Mouse (Mus musculus) heart, embryonic 15.5 days (tissue): ENCODE results near the gene Snx14. TPM values are rescaled to one million over a fixed set of nuclear protein-coding genes. Genes with fewer than 3 reads are reported as not detected.

Experiments used
- ATAC-seq: fragments of 200-750 bp; cut with Nextera tagmentation; replicated peaks from 2 replicates; pipeline ENCODE4 v1.8.0; 2017; ENCODE audit warnings: low read depth, moderate TSS enrichment; ENCODE audit not compliant: insufficient number of reproducible peaks, insufficient read depth, low FRiP score
- H3K27ac ChIP-seq: fragments of 300-500 bp; sonication (generic); 2 replicates; pipeline ENCODE4 v1.5.1; 2015; ENCODE audit warnings: mild to moderate bottlenecking, inconsistent platforms
- H3K27me3 ChIP-seq: fragments of 300-500 bp; sonication (generic); 2 replicates; pipeline ENCODE4 v1.6.1; 2015; ENCODE audit warnings: inconsistent platforms
- H3K36me3 ChIP-seq: fragments of 300-500 bp; sonication (generic); 2 replicates; pipeline ENCODE4 v1.6.1; 2015; ENCODE audit warnings: mild to moderate bottlenecking, inconsistent platforms
- H3K4me1 ChIP-seq: fragments of 300-500 bp; sonication (generic); replicated peaks from 2 replicates; pipeline ENCODE4 v1.6.1; 2015; ENCODE audit warnings: inconsistent platforms
- H3K4me2 ChIP-seq: fragments of 300-500 bp; sonication (generic); 2 replicates; pipeline ENCODE4 v1.6.1; 2015; ENCODE audit warnings: inconsistent platforms, mild to moderate bottlenecking, moderate library complexity
- H3K4me3 ChIP-seq: fragments of 300-500 bp; sonication (generic); 2 replicates; pipeline ENCODE4 v1.5.1; 2015; ENCODE audit warnings: mild to moderate bottlenecking, inconsistent platforms
- H3K9ac ChIP-seq: fragments of 300-500 bp; sonication (generic); 2 replicates; pipeline ENCODE4 v1.6.1; 2015; ENCODE audit warnings: mild to moderate bottlenecking, inconsistent platforms
- H3K9me3 ChIP-seq: fragments of 300-500 bp; sonication (generic); replicated peaks from 2 replicates; pipeline ENCODE4 v1.6.1; 2016; ENCODE audit warnings: inconsistent platforms
- WGBS: fragments of 180-500 bp; shearing (Covaris S2); methylation state at CpG from one replicate; pipeline ENCODE4 v1.1.7; 2015; ENCODE audit warnings: mixed read lengths; 5-methylcytosine and 5-hydroxymethylcytosine counted together
- polyA plus RNA-seq: library from polyadenylated mRNA; unstranded; fragments of >200 nt; fragmentation: Nextera tagmentation; extraction: Ambion mirVana; gene quantifications from 2 replicates; pipeline ENCODE4 v1.2.1, GENCODE M21; 2015

Snx14 gene
- polyA plus RNA-seq, 1 experiment from 2014 or later: 28.0 TPM

GRCm38 (mm10) chr9:88380076-88380475, 58.7 kb downstream of the Snx14 start:
- Histone ChIP-seq H3K9ac (no peak overlapping the region), H3K36me3 (peaks cover 26% of the 10 kb centered on the region), H3K9me3 (no peaks in the 10 kb centered on the region), H3K27me3 (no peaks in the 10 kb centered on the region), H3K4me1 (no peaks in the 10 kb centered on the region), H3K27ac (no peak overlapping the region), H3K4me2 (no peak overlapping the region), H3K4me3 (no peak overlapping the region)
- no peak for ATAC-seq
- 72% methylated on average over 7 of the region's 7 CpGs for WGBS

GRCm38 (mm10) chr9:88379057-88379456, 59.7 kb downstream of the Snx14 start:
- H3K9ac ChIP-seq: no peak overlapping the region
- no peaks in the 10 kb centered on the region for H3K4me1 ChIP-seq
- no peak overlapping the region for H3K4me3 ChIP-seq
- H3K27me3 ChIP-seq: no peaks in the 10 kb centered on the region
- 64% methylated on average over 3 of the region's 3 CpGs for WGBS
- no peak overlapping the region for H3K4me2 ChIP-seq
- ATAC-seq: no peak
- H3K27ac ChIP-seq: no peak overlapping the region
- H3K36me3 ChIP-seq: peaks cover 21% of the 10 kb centered on the region
- H3K9me3 ChIP-seq: no peaks in the 10 kb centered on the region

GRCm38 (mm10) chr9:88377483-88377882, 61.3 kb downstream of the Snx14 start:
- Histone ChIP-seq H3K4me3 (no peak overlapping the region), H3K27me3 (no peaks in the 10 kb centered on the region), H3K4me2 (no peak overlapping the region), H3K9me3 (no peaks in the 10 kb centered on the region), H3K36me3 (peaks cover 17% of the 10 kb centered on the region), H3K27ac (no peak overlapping the region), H3K4me1 (no peaks in the 10 kb centered on the region), H3K9ac (no peak overlapping the region)
- 80% methylated on average over 5 of the region's 5 CpGs for WGBS
- no peak for ATAC-seq

- Histone ChIP-seq H3K4me1 (peaks cover 2% of the 10 kb centered on the region; the same call in 1 of the 2 replicates), H3K9me3 (no peaks in the 10 kb centered on the region), H3K27me3 (no peaks in the 10 kb centered on the region), H3K36me3 (no peaks in the 10 kb centered on the region), H3K27ac (no peak overlapping the region), H3K4me3 (no peak overlapping the region), H3K4me2 (no peak overlapping the region), H3K9ac (no peak overlapping the region)
- no peak for ATAC-seq
- WGBS: 54% methylated on average over 2 of the region's 2 CpGs
Measured at GRCm38 (mm10) chr9:88373001-88373400, 65.8 kb downstream of the Snx14 start.

- WGBS: 90% methylated on average over 2 of the region's 2 CpGs
- no peak overlapping the region for H3K27ac ChIP-seq
- no peaks in the 10 kb centered on the region for H3K9me3 ChIP-seq
- no peak overlapping the region for H3K9ac ChIP-seq
- ATAC-seq: no peak
- peaks cover 2% of the 10 kb centered on the region; the same call in 1 of the 2 replicates for H3K4me1 ChIP-seq
- H3K4me3 ChIP-seq: no peak overlapping the region
- H3K36me3 ChIP-seq: no peaks in the 10 kb centered on the region
- H3K27me3 ChIP-seq: no peaks in the 10 kb centered on the region
- H3K4me2 ChIP-seq: no peak overlapping the region
Measured at GRCm38 (mm10) chr9:88371201-88371600, 67.6 kb downstream of the Snx14 start.

GRCm38 (mm10) chr9:88369666-88370065, 69.1 kb downstream of the Snx14 start:
- H3K36me3 ChIP-seq: 0 out of 2 replicates have a peak, but pooled peaks cover 4% of the 10 kb centered on the region
- no peak for ATAC-seq
- H3K9me3 ChIP-seq: no peaks in the 10 kb centered on the region
- no peak overlapping the region for H3K9ac ChIP-seq
- no peaks in the 10 kb centered on the region for H3K27me3 ChIP-seq
- H3K4me3 ChIP-seq: no peak overlapping the region
- WGBS: 59% methylated on average over 2 of the region's 2 CpGs
- H3K4me2 ChIP-seq: no peak overlapping the region
- H3K4me1 ChIP-seq: peaks cover 2% of the 10 kb centered on the region; the same call in 1 of the 2 replicates
- no peak overlapping the region for H3K27ac ChIP-seq

GRCm38 (mm10) chr9:88368476-88368875, 70.3 kb downstream of the Snx14 start:
- 87% methylated on average over 5 of the region's 5 CpGs for WGBS
- no peak for ATAC-seq

GRCm38 (mm10) chr9:88367751-88368150, 71.0 kb downstream of the Snx14 start:
- H3K9me3 ChIP-seq: no peaks in the 10 kb centered on the region
- H3K4me2 ChIP-seq: no peak overlapping the region
- H3K4me1 ChIP-seq: peaks cover 9% of the 10 kb centered on the region
- peaks cover 4% of the 10 kb centered on the region; the same call in 1 of the 2 replicates for H3K36me3 ChIP-seq
- no peak overlapping the region for H3K9ac ChIP-seq
- no peak overlapping the region for H3K27ac ChIP-seq
- ATAC-seq: no peak
- H3K4me3 ChIP-seq: no peak overlapping the region
- 57% methylated on average over 1 of the region's 1 CpGs for WGBS
- no peaks in the 10 kb centered on the region for H3K27me3 ChIP-seq

More at GRCm38 (mm10) chr9:88368476-88368875, 70.3 kb downstream of the Snx14 start:
- Histone ChIP-seq H3K36me3 (peaks cover 4% of the 10 kb centered on the region; the same call in 1 of the 2 replicates), H3K4me1 (peaks cover 2% of the 10 kb centered on the region; the same call in 1 of the 2 replicates), H3K27me3 (no peaks in the 10 kb centered on the region), H3K9me3 (no peaks in the 10 kb centered on the region), H3K9ac (no peak overlapping the region), H3K27ac (no peak overlapping the region), H3K4me2 (no peak overlapping the region), H3K4me3 (no peak overlapping the region)

- H3K4me1 ChIP-seq: peaks cover 13% of the 10 kb centered on the region
- WGBS: 86% methylated on average over 5 of the region's 5 CpGs
- H3K4me2 ChIP-seq: no peak overlapping the region
- H3K36me3 ChIP-seq: peaks cover 4% of the 10 kb centered on the region; the same call in 1 of the 2 replicates
- no peak overlapping the region for H3K4me3 ChIP-seq
- H3K27me3 ChIP-seq: no peaks in the 10 kb centered on the region
- H3K9me3 ChIP-seq: no peaks in the 10 kb centered on the region
- H3K27ac ChIP-seq: no peak overlapping the region
- ATAC-seq: no peak
- no peak overlapping the region for H3K9ac ChIP-seq
Measured at GRCm38 (mm10) chr9:88367322-88367721, 71.4 kb downstream of the Snx14 start.

GRCm38 (mm10) chr9:88366819-88367218, 71.9 kb downstream of the Snx14 start:
- no peaks in the 10 kb centered on the region for H3K9me3 ChIP-seq
- WGBS: 90% methylated on average over 4 of the region's 4 CpGs

GRCm38 (mm10) chr9:88366308-88366707, 72.5 kb downstream of the Snx14 start:
- Histone ChIP-seq H3K4me3 (no peak overlapping the region), H3K9ac (no peak overlapping the region), H3K27ac (no peak overlapping the region), H3K4me2 (no peak overlapping the region), H3K9me3 (no peaks in the 10 kb centered on the region), H3K4me1 (peaks cover 18% of the 10 kb centered on the region), H3K27me3 (no peaks in the 10 kb centered on the region), H3K36me3 (peaks cover 4% of the 10 kb centered on the region; the same call in 1 of the 2 replicates)
- ATAC-seq: no peak
- WGBS: 81% methylated on average over 4 of the region's 4 CpGs

More at GRCm38 (mm10) chr9:88366819-88367218, 71.9 kb downstream of the Snx14 start:
- Histone ChIP-seq H3K4me3 (no peak overlapping the region), H3K27ac (no peak overlapping the region), H3K36me3 (peaks cover 4% of the 10 kb centered on the region; the same call in 1 of the 2 replicates), H3K4me1 (peaks cover 14% of the 10 kb centered on the region), H3K9ac (no peak overlapping the region), H3K27me3 (no peaks in the 10 kb centered on the region), H3K4me2 (no peak overlapping the region)
- no peak for ATAC-seq

GRCm38 (mm10) chr9:88363102-88363501, 75.7 kb downstream of the Snx14 start:
- no peaks in the 10 kb centered on the region for H3K27me3 ChIP-seq
- no peak overlapping the region for H3K9ac ChIP-seq
- peaks cover 17% of the 10 kb centered on the region for H3K4me1 ChIP-seq
- ATAC-seq: no peak
- H3K27ac ChIP-seq: no peak overlapping the region
- no peak overlapping the region for H3K4me3 ChIP-seq
- H3K36me3 ChIP-seq: peaks cover 4% of the 10 kb centered on the region; the same call in 1 of the 2 replicates
- no peak overlapping the region for H3K4me2 ChIP-seq
- no peaks in the 10 kb centered on the region for H3K9me3 ChIP-seq
- 95% methylated on average over 3 of the region's 3 CpGs for WGBS
